Mouse (Mus musculus) retina, postnatal 7 days (tissue): Measurements from ENCODE around the gene Samd4.

Source experiments
- DNase-seq: peaks from one replicate; pipeline ENCODE4 v3.0.0-alpha.2; 2012; ENCODE audit warnings: low read depth, low spot score

The Samd4 gene

GRCm38 (mm10) chr14:46955109-46955508, 72.5 kb downstream of the Samd4 start:
- no peak for DNase-seq

GRCm38 (mm10) chr14:46955574-46956043, 73.0 kb downstream of the Samd4 start:
- no peak for DNase-seq

DNA sequence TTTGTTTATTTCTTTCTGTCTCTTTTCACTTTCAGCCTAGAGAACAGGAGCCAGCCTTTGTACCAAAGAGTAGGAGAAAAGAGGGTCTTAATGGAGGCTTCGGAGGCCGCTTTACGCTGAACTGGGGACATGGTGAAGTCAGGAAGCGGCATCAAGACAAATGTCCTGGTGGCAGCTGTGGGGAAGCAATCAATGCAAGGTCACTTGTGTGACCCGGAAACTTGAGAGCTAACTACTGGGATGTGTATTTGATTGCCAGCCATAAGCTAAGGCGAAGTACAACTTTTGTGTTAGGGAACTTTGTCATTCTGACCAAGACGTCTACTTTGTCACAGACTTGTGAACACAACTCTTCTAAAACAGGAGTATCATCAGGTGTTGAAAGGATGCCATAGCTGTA, 73.5 kb downstream of the Samd4 start:
- DNase-seq: no peak

- DNase-seq: no peak
These were observed 76.6 kb downstream of the Samd4 start for GRCm38 (mm10) chr14:46959166-46959721.

GRCm38 (mm10) chr14:46959831-46960230, 77.2 kb downstream of the Samd4 start:
- no peak for DNase-seq

GRCm38 (mm10) chr14:46962832-46963231, 80.2 kb downstream of the Samd4 start:
- no peak for DNase-seq

DNA sequence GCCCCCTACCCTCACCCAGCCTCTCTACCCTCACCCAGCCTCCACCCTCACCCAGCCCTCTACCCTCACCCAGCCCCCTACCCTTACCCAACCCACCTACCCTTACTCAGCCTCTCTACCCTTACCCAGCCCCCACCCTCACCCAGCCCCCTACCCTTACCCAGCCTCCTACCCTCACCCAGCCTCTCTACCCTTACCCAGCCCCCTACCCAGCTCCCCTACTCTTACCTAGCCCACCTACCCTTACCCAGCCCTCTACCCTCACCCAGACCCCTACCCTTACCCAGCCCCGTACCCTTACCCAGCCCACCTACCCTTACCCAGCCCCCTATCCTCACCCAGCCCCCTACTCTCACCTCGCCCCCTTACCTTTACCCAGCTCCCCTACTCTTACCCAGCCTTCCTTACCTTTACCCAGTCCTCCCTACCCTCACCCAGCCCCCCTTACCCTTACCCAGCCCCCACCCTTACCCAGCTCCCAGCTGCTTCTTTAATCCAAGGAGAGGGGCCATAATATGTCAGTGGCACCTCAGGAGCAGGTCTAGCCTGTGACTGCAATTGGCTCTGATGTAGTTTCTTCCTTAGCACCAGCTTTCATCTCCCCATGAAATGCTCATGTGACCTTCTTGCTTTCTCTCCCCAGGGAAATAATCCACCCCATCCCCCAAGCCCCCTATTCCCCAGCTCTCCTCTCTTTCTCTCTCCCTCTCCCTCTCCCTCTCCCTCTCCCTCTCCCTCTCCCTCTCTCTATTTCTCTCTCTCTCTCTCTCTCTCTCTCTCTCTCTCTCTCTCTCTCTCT, 81.6 kb downstream of the Samd4 start:
- no peak for DNase-seq

DNA sequence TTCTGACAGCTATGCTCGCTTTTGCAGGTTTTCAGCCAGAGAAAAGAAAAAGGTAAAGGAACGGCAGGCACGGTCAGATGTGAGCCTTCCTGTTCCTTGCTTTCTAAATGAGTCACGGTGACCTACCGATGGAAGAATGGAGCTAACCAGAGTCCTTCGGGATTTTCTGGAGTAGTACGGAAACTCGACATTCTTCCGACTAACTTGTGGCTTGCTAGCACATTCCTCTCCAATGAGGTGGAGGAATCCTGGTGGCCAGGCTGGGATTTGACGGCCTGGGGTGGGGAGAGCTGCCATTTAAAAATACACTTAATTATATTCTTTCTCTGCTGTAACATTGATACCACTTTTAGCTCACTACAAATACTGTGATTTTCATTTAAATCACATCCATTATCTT, 83.6 kb downstream of the Samd4 start:
- no peak for DNase-seq

DNA sequence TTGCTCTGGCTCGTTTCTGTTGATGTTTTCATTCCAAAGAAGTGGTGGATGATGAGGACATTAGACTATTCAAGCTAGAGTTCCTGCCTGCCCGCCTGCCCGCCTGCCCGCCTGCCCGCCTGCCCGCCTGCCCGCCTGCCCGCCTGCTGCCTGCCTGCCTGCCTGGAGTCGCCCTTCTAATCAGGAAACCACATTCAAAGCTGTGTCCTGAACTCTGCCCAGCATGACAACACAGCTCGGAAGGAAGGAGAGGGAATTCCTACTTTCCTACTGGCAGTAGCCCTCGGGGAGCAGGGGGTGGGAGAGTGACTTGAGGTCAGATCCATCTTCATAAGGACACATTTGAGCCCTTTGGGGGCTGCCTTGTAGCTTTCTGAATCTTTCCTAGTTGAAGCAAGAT, 85.4 kb downstream of the Samd4 start:
- no peak for DNase-seq

DNA sequence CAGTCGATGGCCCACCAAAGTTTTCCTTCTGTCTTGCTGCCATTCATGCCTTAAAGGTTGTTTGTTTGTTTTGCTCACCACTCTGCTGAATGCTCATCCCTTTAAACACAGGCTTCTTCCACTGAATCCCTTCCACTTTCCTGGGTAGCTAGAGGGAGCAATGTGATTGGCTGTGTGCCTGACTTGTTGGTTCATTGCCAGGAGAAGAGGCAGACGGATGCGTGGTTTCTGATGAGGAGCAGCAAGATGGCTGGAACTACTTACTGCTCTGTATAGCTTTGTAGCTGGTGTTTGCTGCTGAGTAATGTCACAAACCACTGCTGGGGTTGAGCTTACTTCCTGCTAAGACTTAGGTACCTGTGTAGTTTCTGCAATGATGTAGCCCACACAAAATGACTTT, 88.0 kb downstream of the Samd4 start:
- DNase-seq: no peak

GRCm38 (mm10) chr14:46971802-46972201, 89.1 kb downstream of the Samd4 start:
- DNase-seq: no peak

GRCm38 (mm10) chr14:46974874-46975273, 92.2 kb downstream of the Samd4 start:
- DNase-seq: no peak

- no peak for DNase-seq
These were observed 93.3 kb downstream of the Samd4 start for GRCm38 (mm10) chr14:46975969-46976368.

- no peak for DNase-seq
These were observed 94.1 kb downstream of the Samd4 start for GRCm38 (mm10) chr14:46976712-46977111.

DNA sequence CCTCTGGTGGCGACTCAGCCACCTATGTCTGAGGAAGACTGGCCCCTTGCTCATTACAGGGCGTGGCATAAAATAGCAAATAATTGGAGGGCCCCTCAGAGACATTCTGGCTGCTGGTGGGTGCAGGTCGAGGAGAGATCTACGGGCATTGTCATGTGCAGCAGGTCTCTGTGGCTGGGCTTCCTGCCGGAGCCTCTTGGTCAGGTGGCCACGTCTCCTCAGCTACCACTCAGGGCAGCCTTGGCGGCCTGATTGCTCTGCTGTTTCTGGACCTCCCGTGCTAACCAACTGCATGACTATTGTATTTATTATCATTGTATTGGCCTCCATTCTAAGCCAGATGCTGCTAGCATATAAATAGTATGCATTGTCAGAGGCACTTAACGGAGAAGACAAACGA, 95.0 kb downstream of the Samd4 start:
- DNase-seq: no peak

DNA sequence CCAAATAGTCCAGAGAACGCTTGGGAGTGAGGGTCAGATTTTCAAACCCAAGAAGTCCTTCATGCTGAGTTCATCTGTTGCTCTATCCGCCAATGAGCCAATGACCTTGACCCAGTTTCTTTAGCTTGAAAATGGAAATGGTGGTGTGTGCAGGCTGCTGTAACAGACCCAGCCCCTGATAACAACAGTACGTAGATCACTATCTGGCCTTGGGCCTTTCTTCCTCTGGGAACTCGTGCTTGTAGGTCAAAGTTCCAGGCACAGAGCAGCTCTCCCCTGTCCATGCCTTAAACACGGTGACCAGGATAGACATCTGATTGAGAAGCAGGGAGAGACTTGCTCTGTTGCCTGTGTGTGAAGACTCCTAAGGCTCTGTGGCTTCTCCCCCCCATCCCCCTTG, 96.5 kb downstream of the Samd4 start:
- DNase-seq: no peak

DNA sequence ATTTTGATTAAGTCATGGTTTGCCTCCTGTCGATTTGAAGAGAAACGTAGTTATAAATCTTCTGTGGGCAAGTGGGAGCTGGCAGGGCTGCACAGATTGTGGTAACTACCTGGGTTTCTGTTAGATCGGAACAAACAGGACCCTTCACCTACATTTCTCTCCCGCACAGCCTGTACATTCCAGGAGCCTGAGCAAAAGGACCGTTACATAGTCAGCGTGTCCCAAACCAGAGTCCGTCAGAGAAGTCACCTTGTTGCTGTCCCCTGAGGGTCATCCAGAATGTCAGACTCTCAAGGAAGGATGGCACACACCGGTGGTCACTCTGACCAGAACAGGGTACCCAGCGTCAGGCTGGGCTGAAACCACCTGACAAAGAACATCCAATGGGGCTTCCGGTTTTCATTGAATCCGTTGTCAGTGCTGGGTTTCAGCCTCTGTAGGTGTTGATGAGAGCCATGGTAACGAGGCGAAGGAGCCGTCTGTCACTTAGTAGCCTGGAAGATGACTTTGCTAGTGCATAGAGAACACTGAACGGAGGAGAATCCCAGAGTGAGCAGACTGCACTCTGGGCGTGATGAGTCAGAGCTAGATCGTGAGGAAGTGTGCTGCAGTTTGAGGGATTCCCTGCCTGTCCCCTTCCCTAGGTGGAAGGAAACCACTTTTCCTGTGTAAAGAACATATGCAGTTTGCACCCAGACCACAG, 98.2 kb downstream of the Samd4 start:
- DNase-seq: no peak

GRCm38 (mm10) chr14:46982106-46982505, 99.5 kb downstream of the Samd4 start:
- DNase-seq: no peak

DNA sequence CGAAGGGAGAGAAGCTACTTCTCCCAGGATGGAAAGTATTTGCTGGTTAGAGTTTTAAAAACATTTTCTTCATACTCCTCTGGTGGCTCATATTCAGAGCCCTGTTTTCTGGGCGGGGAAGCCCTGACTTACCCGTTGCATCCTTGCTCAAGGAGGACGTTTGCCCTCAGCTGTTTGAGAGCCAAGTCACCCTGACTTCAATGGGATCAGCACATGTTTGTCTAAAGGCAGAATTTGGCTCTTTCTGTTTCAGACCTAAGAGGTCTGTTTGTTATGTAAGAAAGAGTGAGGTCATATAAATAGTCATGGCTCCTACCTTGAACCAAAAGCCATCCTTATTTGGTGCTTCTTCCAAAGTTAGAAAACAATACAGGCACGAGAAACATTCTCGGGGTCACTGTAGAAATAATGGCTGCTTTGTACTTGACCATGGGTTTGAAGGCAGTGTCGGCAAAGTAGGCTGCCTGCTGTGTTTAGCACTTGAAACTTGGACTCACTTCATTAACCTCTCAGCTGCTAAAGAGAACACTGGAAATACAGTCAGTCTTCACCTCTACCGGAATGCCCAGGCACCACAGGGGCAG, 102.0 kb downstream of the Samd4 start:
- no peak for DNase-seq

DNA sequence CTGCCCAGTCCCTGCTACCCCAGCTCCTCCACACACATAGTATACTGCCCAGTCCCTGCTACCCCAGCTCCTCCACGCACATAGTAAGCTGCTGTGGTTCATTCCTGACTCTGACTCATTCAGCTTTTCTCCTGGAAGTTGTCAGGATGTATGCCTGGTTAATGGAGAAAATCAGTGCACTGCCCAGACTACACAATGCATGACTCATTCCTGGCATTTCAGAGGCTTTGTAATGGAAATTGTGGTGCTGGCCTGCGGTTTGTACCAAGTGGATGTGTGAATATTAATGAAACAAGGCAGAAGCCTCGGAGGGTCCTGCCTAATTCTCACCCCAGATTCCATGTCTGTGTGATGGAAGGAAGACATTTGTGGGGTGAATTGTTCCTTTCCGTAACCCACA, 107.0 kb downstream of the Samd4 start:
- DNase-seq: no peak

- DNase-seq: no peak
These were observed 107.8 kb downstream of the Samd4 start for GRCm38 (mm10) chr14:46990450-46990849.

DNA sequence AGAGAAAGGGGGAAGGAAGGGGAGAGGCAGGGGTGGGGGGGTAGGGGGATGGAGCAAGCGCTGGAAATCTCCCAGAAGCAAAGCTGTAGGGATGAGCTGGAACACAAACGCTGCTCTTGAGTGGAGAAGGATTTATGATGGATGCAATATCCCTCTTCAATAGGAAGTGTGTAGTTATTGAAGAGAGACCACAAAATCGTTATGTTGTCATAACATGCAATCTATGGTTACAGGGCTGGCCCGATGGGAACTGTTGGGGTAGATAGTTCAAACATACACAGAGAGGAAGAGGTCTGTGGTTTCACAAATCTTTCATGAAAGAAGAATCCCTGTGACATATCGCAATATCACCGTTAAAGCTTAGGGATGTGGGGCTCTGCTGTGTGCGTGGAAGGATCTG, 112.0 kb downstream of the Samd4 start:
- no peak for DNase-seq
